ENCODE assay signal across 10 mouse cellular contexts in the genomic region with DNA sequence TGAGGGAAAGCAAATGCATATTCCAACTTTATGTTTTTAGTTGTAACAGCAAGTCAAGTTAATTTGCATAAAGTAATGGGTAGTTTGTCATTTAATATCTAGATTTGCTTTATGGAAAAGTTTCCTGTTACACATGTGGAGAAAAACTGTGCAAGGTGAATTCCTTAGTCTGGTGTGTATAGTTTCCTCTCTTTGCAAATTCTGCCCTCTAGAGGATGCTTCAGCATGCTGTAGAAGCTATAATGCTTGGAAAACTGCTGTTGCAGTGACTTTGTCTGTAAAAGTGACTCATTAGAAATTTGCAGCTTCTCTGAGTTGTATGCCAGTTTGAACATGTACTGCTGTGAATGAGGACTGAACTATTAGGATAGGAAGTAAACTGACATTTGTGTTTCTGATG. TPM values are rescaled to one million over a fixed set of nuclear protein-coding genes. Genes with fewer than 3 reads are reported as not detected.
A peak's percentile ranks its signal among the peaks of the same experiment; 100 is the strongest.
DNase-seq lines count a peak whose midpoint lies in the region; ATAC-seq and TF ChIP-seq lines count a peak whose summit lies in the region.
"Had no signal": no experiment of that assay in that cellular context is flagged by ENCODE, and none has a peak within 500 bp of the region (broad histone marks: within the 10 kb centered on the region; RNA-seq: fewer than 3 reads in every experiment).

No protein-coding gene starts in this region.

- no peak overlapping the region for H3K4me2 ChIP-seq in lung, postnatal 0 days (replicated peaks; ENCODE audit: low read depth, low read length)

- no peaks in the 10 kb centered on the region for H3K9me3 ChIP-seq in lung, postnatal 0 days (ENCODE audit: low read length)

- DNase-seq in heart, adult 2 months, result no peak
- no peak for DNase-seq in heart, adult 18-20 months
- DNase-seq in lung, postnatal 0 days (ENCODE audit: low spot score), result peak; percentile 17
- DNase-seq in lung, postnatal 10 days, result no peak
- peak; percentile 28 for DNase-seq in brain, embryonic 14.5 days (ENCODE audit: low read depth)
- DNase-seq in splenic B cell, adult 2 months (ENCODE audit: low read depth, low spot score), result peak; percentile 8
- DNase-seq in lung, postnatal 36 days, result no peak
- DNase-seq: cerebellum, postnatal 25 days had no signal

- H3K4me1 ChIP-seq in heart, adult 2 months (ENCODE audit: control insufficient read depth, insufficient read depth, low read length), result no peaks in the 10 kb centered on the region
- no peaks in the 10 kb centered on the region for H3K4me1 ChIP-seq in lung, postnatal 0 days (ENCODE audit: insufficient read depth, low read depth, low read length)

- H3K4me3 ChIP-seq in heart, adult 2 months, result no peak overlapping the region
- H3K4me3 ChIP-seq in lung, postnatal 0 days (ENCODE audit: low read depth, low read length), result no peak overlapping the region

- no peak for ATAC-seq in lung, postnatal 0 days

- no peaks in the 10 kb centered on the region for H3K79me2 ChIP-seq in heart, adult 2 months (replicated peaks; ENCODE audit: control insufficient read depth, insufficient read depth, low read length)

- H3K27ac ChIP-seq in heart, adult 2 months, result no peak overlapping the region
- no peak overlapping the region for H3K27ac ChIP-seq in lung, postnatal 0 days (ENCODE audit: low read length)

- peak; percentile 62 for TF ChIP-seq CTCF in heart, adult 2 months (IDR thresholded peaks at IDR 0.05)
- TF ChIP-seq CTCF in lung, postnatal 0 days (IDR thresholded peaks at IDR 0.05), result peak; percentile 55
- TF ChIP-seq CTCF in brain, embryonic 14.5 days (IDR thresholded peaks at IDR 0.05; ENCODE audit: borderline replicate concordance, extremely low read depth, insufficient read depth, insufficient read length), result peak; percentile 32; the same call in 1 of the 2 replicates

- intact Hi-C loops in heart, adult 2 months (cut with DNase I), result no loop called here

- no peaks in the 10 kb centered on the region for H3K36me3 ChIP-seq in heart, adult 2 months (ENCODE audit: control insufficient read depth, insufficient read depth, low read length)
- H3K36me3 ChIP-seq in lung, postnatal 0 days (ENCODE audit: insufficient read depth, low read length), result no peaks in the 10 kb centered on the region
- H3K36me3 ChIP-seq in splenic B cell, adult 2 months (ENCODE audit: control insufficient read depth, insufficient read depth, low read length, poor library complexity, severe bottlenecking), result 0 out of 2 replicates have a peak, but pooled peaks cover 2% of the 10 kb centered on the region

- no peaks in the 10 kb centered on the region for H3K27me3 ChIP-seq in heart, adult 2 months (ENCODE audit: control insufficient read depth, insufficient read depth, low read length)
- H3K27me3 ChIP-seq in lung, postnatal 0 days (replicated peaks; ENCODE audit: insufficient read depth, low read length), result no peaks in the 10 kb centered on the region
- H3K27me3 ChIP-seq in splenic B cell, adult 2 months (ENCODE audit: control insufficient read depth, insufficient read depth, low read length, poor library complexity, severe bottlenecking), result no peaks in the 10 kb centered on the region

- TF ChIP-seq POLR2A in heart, adult 2 months (IDR thresholded peaks at IDR 0.05; ENCODE audit: insufficient read depth, low read depth, low read length), result no peak
- no peak for TF ChIP-seq POLR2A in brain, embryonic 14.5 days (IDR thresholded peaks at IDR 0.05; ENCODE audit: borderline replicate concordance, extremely low read depth, insufficient read depth, insufficient read length, poor library complexity, severe bottlenecking)

- H3K9ac ChIP-seq in heart, adult 2 months (ENCODE audit: low read depth, low read length), result no peak overlapping the region
- H3K9ac ChIP-seq in lung, postnatal 0 days (replicated peaks; ENCODE audit: low read depth), result no peak overlapping the region

- TF ChIP-seq EP300 in heart, adult 2 months (IDR thresholded peaks at IDR 0.05; ENCODE audit: insufficient read depth, low read depth, low read length), result no peak
- no peak for TF ChIP-seq EP300 in lung, postnatal 0 days (IDR thresholded peaks at IDR 0.05)

RNA-seq across cellular contexts. Expression of gene Cyp2j13, which starts 54.5 kb away (rescaled TPM):
- total RNA-seq in heart, adult 2 months (2021), result not detected
- not detected in 2 replicates for polyA plus RNA-seq in heart, adult 2 months (2012; rRNA removed)
- total RNA-seq in heart, adult 18-20 months (2021), result not detected
- polyA plus RNA-seq in lung, postnatal 0 days (2015; fragmentation: Nextera tagmentation; extraction: Ambion mirVana), result not detected in 2 replicates
- 0.04 TPM in 1 of 2 replicates, not detected in the other for polyA plus RNA-seq in brain, embryonic 14.5 days (2012; rRNA removed)
- polyA plus RNA-seq: lung, embryonic 16.5 days; testis, adult 2 months had no signal

RNA-seq across cellular contexts. Expression of gene Hook1, which starts 55.8 kb away (rescaled TPM):
- 10 to 100 TPM in 1 of 2 experiments, 1 to 10 TPM in 1; 8.9 to 11.1 TPM for total RNA-seq in heart, adult 2 months (2021)
- 3.2 and 5.2 TPM in 2 replicates for polyA plus RNA-seq in heart, adult 2 months (2012; rRNA removed)
- total RNA-seq in heart, adult 18-20 months (2021), result 10 to 100 TPM; 10.8 to 13.6 TPM
- 8.4 and 8.8 TPM in 2 replicates for polyA plus RNA-seq in lung, postnatal 0 days (2015; fragmentation: Nextera tagmentation; extraction: Ambion mirVana)
- 60.4 and 67.7 TPM in 2 replicates for polyA plus RNA-seq in brain, embryonic 14.5 days (2012; rRNA removed)

Comparison
In these comparisons a context has a peak if more than half of its experiments do, and no peak if none do; other contexts are left out.
1. DNase-seq: peak in lung, postnatal 0 days (single experiment), brain, embryonic 14.5 days (single experiment) and splenic B cell, adult 2 months (single experiment); none in heart, adult 2 months (0 of 2), heart, adult 18-20 months (0 of 2), lung, postnatal 10 days (single experiment) and lung, postnatal 36 days (single experiment).
2. Peak in every context shown above with its lines, with median percentiles within 50 percentile points of each other: CTCF ChIP-seq.